Mouse (Mus musculus): ENCODE measurements at regions not wholly inside any gene's neighbourhood (a gene's known extent, or its start where the extent isn't known, plus 50 kb on each side); places are given as distances from the start of the nearest gene placed in this dataset.

DNA sequence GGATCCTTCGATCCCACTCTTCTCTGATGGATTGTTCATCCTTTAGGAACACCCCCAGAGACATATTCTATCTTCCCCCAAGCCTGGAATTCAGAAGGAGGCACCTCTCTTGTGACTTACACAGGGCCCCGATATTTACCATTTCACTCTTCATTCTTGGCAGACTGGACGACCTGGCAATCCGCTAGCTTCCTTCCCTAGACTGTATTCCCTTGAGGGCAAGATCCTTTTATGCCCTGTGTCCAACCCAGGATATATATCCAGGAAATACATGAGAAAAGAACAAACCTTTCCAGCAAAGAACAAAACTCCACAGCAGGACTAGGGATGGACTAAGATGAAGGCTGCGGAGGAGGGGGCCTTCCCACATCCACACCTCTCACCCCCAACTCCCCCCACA lies 56.3 kb upstream of the Tnrc6c start:
- no peaks in the 10 kb centered on the region for H3K36me3 ChIP-seq (ENCODE audit: control insufficient read depth, insufficient read depth, low read length)
- no peaks in the 10 kb centered on the region for H3K27me3 ChIP-seq (ENCODE audit: control insufficient read depth, insufficient read depth, low read length)
- DNase-seq: no peak
- H3K27ac ChIP-seq (ENCODE audit: control insufficient read depth, insufficient read depth, low read length): no peak overlapping the region
- 96% methylated on average over 5 of the region's 5 CpGs for WGBS
- peaks cover 12% of the 10 kb centered on the region for H3K4me1 ChIP-seq (replicated peaks; ENCODE audit: control insufficient read depth, insufficient read depth, low read length)
- no peak for TF ChIP-seq CTCF (IDR thresholded peaks at IDR 0.05; ENCODE audit: borderline replicate concordance, control insufficient read depth, extremely low read depth, insufficient read depth, low read length, poor library complexity)
- TF ChIP-seq POLR2A (IDR thresholded peaks at IDR 0.05; ENCODE audit: control insufficient read depth, extremely low read depth, insufficient read depth, low read length, poor library complexity): no peak
- H3K4me3 ChIP-seq (ENCODE audit: control insufficient read depth, insufficient read depth, low read length): no peak overlapping the region

DNA sequence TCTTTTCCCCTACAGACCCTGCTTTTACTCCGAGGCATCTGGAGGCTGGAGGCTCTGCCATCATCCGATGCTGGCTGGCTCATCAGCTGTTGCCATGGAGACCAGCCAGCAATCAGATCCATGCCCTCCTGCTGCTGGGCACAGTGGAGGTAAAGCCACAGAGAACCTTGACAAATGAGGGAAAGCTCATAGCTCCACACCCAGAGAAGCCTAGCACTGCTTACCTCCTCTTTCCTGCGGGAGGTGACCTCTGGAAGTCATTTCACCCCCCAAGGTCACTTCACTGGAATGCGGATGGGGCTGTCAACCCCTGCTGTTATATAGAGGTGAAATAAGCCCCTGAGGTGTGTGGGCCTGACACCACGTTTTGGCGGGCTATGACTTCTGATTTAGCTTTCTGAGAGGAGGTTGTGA lies 55.9 kb upstream of the Tnrc6c start:
- DNase-seq: no peak
- no peak overlapping the region for H3K27ac ChIP-seq (ENCODE audit: control insufficient read depth, insufficient read depth, low read length)
- no peaks in the 10 kb centered on the region for H3K36me3 ChIP-seq (ENCODE audit: control insufficient read depth, insufficient read depth, low read length)
- H3K4me1 ChIP-seq (replicated peaks; ENCODE audit: control insufficient read depth, insufficient read depth, low read length): peaks cover 12% of the 10 kb centered on the region
- H3K27me3 ChIP-seq (ENCODE audit: control insufficient read depth, insufficient read depth, low read length): no peaks in the 10 kb centered on the region
- H3K4me3 ChIP-seq (ENCODE audit: control insufficient read depth, insufficient read depth, low read length): no peak overlapping the region
- TF ChIP-seq CTCF (IDR thresholded peaks at IDR 0.05; ENCODE audit: borderline replicate concordance, control insufficient read depth, extremely low read depth, insufficient read depth, low read length, poor library complexity) (no peak), POLR2A (IDR thresholded peaks at IDR 0.05; ENCODE audit: control insufficient read depth, extremely low read depth, insufficient read depth, low read length, poor library complexity) (no peak)
- 88% methylated on average over 6 of the region's 6 CpGs for WGBS

DNA sequence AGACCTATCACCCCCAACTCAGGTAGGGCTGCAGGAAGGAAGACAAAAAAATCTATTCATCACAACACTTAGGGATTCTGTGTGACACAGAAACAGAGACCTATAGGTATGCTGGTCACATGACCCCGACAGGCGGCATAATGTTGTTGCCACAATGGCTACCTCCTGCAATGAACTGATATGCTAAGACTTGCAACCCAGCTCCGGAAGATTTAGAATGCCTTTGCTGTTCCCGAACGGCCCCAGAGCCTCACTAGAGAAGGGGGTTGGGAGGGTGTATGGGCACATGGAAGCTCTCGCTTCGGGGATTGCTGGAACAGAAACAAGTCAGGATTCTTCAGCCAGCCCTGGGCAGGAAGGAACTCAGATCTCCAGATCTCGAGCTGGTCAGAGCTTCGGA lies 55.5 kb upstream of the Tnrc6c start:
- WGBS: 9% methylated on average over 9 of the region's 9 CpGs
- Histone ChIP-seq H3K4me1 (replicated peaks; ENCODE audit: control insufficient read depth, insufficient read depth, low read length) (peaks cover 12% of the 10 kb centered on the region), H3K27ac (ENCODE audit: control insufficient read depth, insufficient read depth, low read length) (peak overlapping the region; percentile 30; the same call in 1 of the 2 replicates), H3K27me3 (ENCODE audit: control insufficient read depth, insufficient read depth, low read length) (no peaks in the 10 kb centered on the region), H3K4me3 (ENCODE audit: control insufficient read depth, insufficient read depth, low read length) (peak overlapping the region; percentile 60), H3K36me3 (ENCODE audit: control insufficient read depth, insufficient read depth, low read length) (no peaks in the 10 kb centered on the region)
- peak; percentile 42 for DNase-seq
- TF ChIP-seq POLR2A (IDR thresholded peaks at IDR 0.05; ENCODE audit: control insufficient read depth, extremely low read depth, insufficient read depth, low read length, poor library complexity) (no peak), CTCF (IDR thresholded peaks at IDR 0.05; ENCODE audit: borderline replicate concordance, control insufficient read depth, extremely low read depth, insufficient read depth, low read length, poor library complexity) (no peak)

GRCm38 (mm10) chr11:117599049-117599787 lies 54.9 kb upstream of the Tnrc6c start:
- whole genome bisulfite sequencing: 1% methylated on average over 16 of the region's 16 CpGs
- Histone ChIP-seq H3K36me3 (ENCODE audit: control insufficient read depth, insufficient read depth, low read length) (no peaks in the 10 kb centered on the region), H3K4me3 (ENCODE audit: control insufficient read depth, insufficient read depth, low read length) (peak overlapping the region; percentile 60), H3K27me3 (ENCODE audit: control insufficient read depth, insufficient read depth, low read length) (no peaks in the 10 kb centered on the region), H3K27ac (ENCODE audit: control insufficient read depth, insufficient read depth, low read length) (no peak overlapping the region; the same call in 1 of the 2 replicates), H3K4me1 (replicated peaks; ENCODE audit: control insufficient read depth, insufficient read depth, low read length) (peaks cover 12% of the 10 kb centered on the region)
- peak; percentile 25 for DNase-seq
- TF ChIP-seq CTCF (IDR thresholded peaks at IDR 0.05; ENCODE audit: borderline replicate concordance, control insufficient read depth, extremely low read depth, insufficient read depth, low read length, poor library complexity) (no peak), POLR2A (IDR thresholded peaks at IDR 0.05; ENCODE audit: control insufficient read depth, extremely low read depth, insufficient read depth, low read length, poor library complexity) (no peak)

GRCm38 (mm10) chr11:117599788-117600263 lies 54.3 kb upstream of the Tnrc6c start:
- TF ChIP-seq POLR2A (IDR thresholded peaks at IDR 0.05; ENCODE audit: control insufficient read depth, extremely low read depth, insufficient read depth, low read length, poor library complexity): no peak
- TF ChIP-seq CTCF (IDR thresholded peaks at IDR 0.05; ENCODE audit: borderline replicate concordance, control insufficient read depth, extremely low read depth, insufficient read depth, low read length, poor library complexity): no peak
- Histone ChIP-seq H3K4me1 (replicated peaks; ENCODE audit: control insufficient read depth, insufficient read depth, low read length) (peaks cover 12% of the 10 kb centered on the region), H3K36me3 (ENCODE audit: control insufficient read depth, insufficient read depth, low read length) (no peaks in the 10 kb centered on the region), H3K27ac (ENCODE audit: control insufficient read depth, insufficient read depth, low read length) (no peak overlapping the region), H3K27me3 (ENCODE audit: control insufficient read depth, insufficient read depth, low read length) (no peaks in the 10 kb centered on the region), H3K4me3 (ENCODE audit: control insufficient read depth, insufficient read depth, low read length) (0 out of 2 replicates have a peak overlapping the region, but pooled peaks have one; percentile 60)
- DNase-seq: peak; percentile 21
- WGBS: 51% methylated on average over 14 of the region's 14 CpGs

GRCm38 (mm10) chr11:117601147-117601546 lies 52.9 kb upstream of the Tnrc6c start:
- DNase-seq: no peak
- Histone ChIP-seq H3K4me1 (replicated peaks; ENCODE audit: control insufficient read depth, insufficient read depth, low read length) (peaks cover 9% of the 10 kb centered on the region), H3K4me3 (ENCODE audit: control insufficient read depth, insufficient read depth, low read length) (no peak overlapping the region), H3K36me3 (ENCODE audit: control insufficient read depth, insufficient read depth, low read length) (no peaks in the 10 kb centered on the region), H3K27ac (ENCODE audit: control insufficient read depth, insufficient read depth, low read length) (no peak overlapping the region), H3K27me3 (ENCODE audit: control insufficient read depth, insufficient read depth, low read length) (no peaks in the 10 kb centered on the region)
- WGBS: 58% methylated on average over 5 of the region's 5 CpGs
- TF ChIP-seq CTCF (IDR thresholded peaks at IDR 0.05; ENCODE audit: borderline replicate concordance, control insufficient read depth, extremely low read depth, insufficient read depth, low read length, poor library complexity): no peak
- no peak for TF ChIP-seq POLR2A (IDR thresholded peaks at IDR 0.05; ENCODE audit: control insufficient read depth, extremely low read depth, insufficient read depth, low read length, poor library complexity)

Measured in thymus, adult 2 months (tissue).